Mouse (Mus musculus) embryonic facial prominence, embryonic 14.5 days (tissue): ENCODE measurements around the gene Phf21a. TPM values are rescaled to one million over a fixed set of nuclear protein-coding genes. Genes with fewer than 3 reads are reported as not detected.
"Not testable (repeated sequence)": the region's sequence is repeated elsewhere in the genome, so short reads cannot be mapped to it uniquely, and the experiment has no call there.

Experiments
- ATAC-seq: fragments of 200-750 bp; cut with Nextera tagmentation; 2 replicates; pipeline ENCODE4 v1.8.0; 2017; ENCODE audit warnings: low read depth, moderate number of reproducible peaks, moderate TSS enrichment
- DNase-seq: peaks from one replicate; pipeline ENCODE4 v3.0.0-alpha.2; 2015; ENCODE audit warnings: low spot score
- H3K27ac ChIP-seq: fragments of 300-500 bp; sonication (generic); replicated peaks from 2 replicates; pipeline ENCODE4 v1.5.1; 2014; ENCODE audit warnings: low read depth, mild to moderate bottlenecking, low read length, moderate library complexity
- H3K27me3 ChIP-seq: fragments of 300-500 bp; sonication (generic); replicated peaks from 2 replicates; pipeline ENCODE4 v1.6.1; 2014; ENCODE audit warnings: low read length; ENCODE audit not compliant: control insufficient read depth, insufficient read depth
- H3K36me3 ChIP-seq: fragments of 300-500 bp; sonication (generic); 2 replicates; pipeline ENCODE4 v1.6.1; 2014; ENCODE audit warnings: low read length, mixed read lengths; ENCODE audit not compliant: control insufficient read depth, insufficient read depth
- H3K4me1 ChIP-seq: fragments of 300-500 bp; sonication (generic); 2 replicates; pipeline ENCODE4 v1.6.1; 2014; ENCODE audit warnings: antibody characterized with exemption, low read length; ENCODE audit not compliant: control insufficient read depth, insufficient read depth
- H3K4me2 ChIP-seq: fragments of 300-500 bp; sonication (generic); 2 replicates; pipeline ENCODE4 v1.6.1; 2014; ENCODE audit warnings: low read depth, mild to moderate bottlenecking, low read length, moderate library complexity, mixed read lengths
- H3K4me3 ChIP-seq: fragments of 300-500 bp; sonication (generic); 2 replicates; pipeline ENCODE4 v1.5.1; 2014; ENCODE audit warnings: low read depth, mild to moderate bottlenecking, low read length
- H3K9ac ChIP-seq: fragments of 300-500 bp; sonication (generic); 2 replicates; pipeline ENCODE4 v1.6.1; 2014; ENCODE audit warnings: low read depth, mild to moderate bottlenecking, low read length, moderate library complexity, mixed read lengths
- H3K9me3 ChIP-seq: fragments of 300-500 bp; sonication (generic); 2 replicates; pipeline ENCODE4 v1.6.1; 2016; ENCODE audit warnings: low read length; ENCODE audit not compliant: control insufficient read depth
- WGBS: fragments of 180-500 bp; shearing (Covaris S2); extraction: QIAGEN DNeasy Blood & Tissue Kit; methylation state at CpG from one replicate; pipeline ENCODE4 v1.1.7; 2014; 5-methylcytosine and 5-hydroxymethylcytosine counted together
- polyA plus RNA-seq: library from polyadenylated mRNA; unstranded; fragments of >200 nt; fragmentation: Nextera tagmentation; extraction: Ambion mirVana; gene quantifications from 2 replicates; pipeline ENCODE4 v1.2.1, GENCODE M21; 2014

Phf21a gene
- polyA plus RNA-seq, 1 experiment from 2014 or later, result 24.8 TPM

GRCm38 (mm10) chr2:92089782-92090181, 3.1 kb upstream of the Phf21a start:
- H3K9me3 ChIP-seq, result no peaks in the 10 kb centered on the region
- DNase-seq (no peak), ATAC-seq (no peak)
- H3K36me3 ChIP-seq, result no peaks in the 10 kb centered on the region
- no peaks in the 10 kb centered on the region for H3K27me3 ChIP-seq
- no peak overlapping the region for H3K4me2 ChIP-seq
- no peak overlapping the region for H3K27ac ChIP-seq
- 79% methylated on average over 4 of the region's 4 CpGs for WGBS
- no peaks in the 10 kb centered on the region for H3K4me1 ChIP-seq
- no peak overlapping the region for H3K9ac ChIP-seq
- H3K4me3 ChIP-seq, result no peak overlapping the region

GRCm38 (mm10) chr2:92093503-92093902, 586 bp downstream of the Phf21a start:
- H3K27ac ChIP-seq, DNase-seq, H3K4me3 ChIP-seq, H3K9ac ChIP-seq, ATAC-seq, H3K9me3 ChIP-seq, H3K27me3 ChIP-seq, H3K4me1 ChIP-seq, H3K36me3 ChIP-seq, H3K4me2 ChIP-seq: not testable (repeated sequence)
- 78% methylated on average over 2 of the region's 2 CpGs for WGBS

- H3K9me3 ChIP-seq, result no peaks in the 10 kb centered on the region
- no peaks in the 10 kb centered on the region for H3K4me1 ChIP-seq
- no peaks in the 10 kb centered on the region for H3K36me3 ChIP-seq
- WGBS, result 58% methylated on average over 8 of the region's 8 CpGs
- H3K27ac ChIP-seq, result no peak overlapping the region
- H3K4me3 ChIP-seq, result no peak overlapping the region
- H3K4me2 ChIP-seq, result no peak overlapping the region
- no peak overlapping the region for H3K9ac ChIP-seq
- ATAC-seq, result no peak
- DNase-seq, result no peak
- H3K27me3 ChIP-seq, result no peaks in the 10 kb centered on the region
Measured at GRCm38 (mm10) chr2:92094078-92094477, 1.2 kb downstream of the Phf21a start.

GRCm38 (mm10) chr2:92100768-92101167, 7.9 kb downstream of the Phf21a start:
- Histone ChIP-seq H3K4me2 (no peak overlapping the region), H3K9me3 (peaks cover 11% of the 10 kb centered on the region; the same call in 1 of the 2 replicates), H3K4me1 (no peaks in the 10 kb centered on the region), H3K9ac (no peak overlapping the region), H3K36me3 (no peaks in the 10 kb centered on the region), H3K4me3 (no peak overlapping the region), H3K27me3 (no peaks in the 10 kb centered on the region), H3K27ac (no peak overlapping the region)
- WGBS, result 78% methylated on average over 6 of the region's 6 CpGs
- no peak for DNase-seq
- no peak for ATAC-seq

- Histone ChIP-seq H3K4me2 (no peak overlapping the region), H3K27me3 (no peaks in the 10 kb centered on the region), H3K4me1 (no peaks in the 10 kb centered on the region), H3K9me3 (no peaks in the 10 kb centered on the region), H3K27ac (no peak overlapping the region), H3K9ac (no peak overlapping the region), H3K36me3 (no peaks in the 10 kb centered on the region), H3K4me3 (no peak overlapping the region)
- DNase-seq (no peak), ATAC-seq (no peak)
- 79% methylated on average over 5 of the region's 5 CpGs for WGBS
Measured at GRCm38 (mm10) chr2:92124523-92124922, 31.6 kb downstream of the Phf21a start.

- DNase-seq (no peak), ATAC-seq (no peak)
- H3K27ac ChIP-seq, result no peak overlapping the region
- no peaks in the 10 kb centered on the region for H3K27me3 ChIP-seq
- H3K36me3 ChIP-seq, result no peaks in the 10 kb centered on the region
- WGBS, result 91% methylated on average over 8 of the region's 8 CpGs
- H3K4me1 ChIP-seq, result no peaks in the 10 kb centered on the region
- no peak overlapping the region for H3K4me2 ChIP-seq
- no peaks in the 10 kb centered on the region for H3K9me3 ChIP-seq
- H3K4me3 ChIP-seq, result no peak overlapping the region
- no peak overlapping the region for H3K9ac ChIP-seq
Measured at GRCm38 (mm10) chr2:92125330-92125729, 32.4 kb downstream of the Phf21a start.

- WGBS, result 89% methylated on average over 7 of the region's 7 CpGs
- no peaks in the 10 kb centered on the region for H3K9me3 ChIP-seq
- no peak overlapping the region for H3K27ac ChIP-seq
- H3K9ac ChIP-seq, result no peak overlapping the region
- H3K4me1 ChIP-seq, result no peaks in the 10 kb centered on the region
- H3K4me2 ChIP-seq, result no peak overlapping the region
- H3K4me3 ChIP-seq, result no peak overlapping the region
- no peaks in the 10 kb centered on the region for H3K36me3 ChIP-seq
- H3K27me3 ChIP-seq, result no peaks in the 10 kb centered on the region
- ATAC-seq, result no peak
- no peak for DNase-seq
Measured at GRCm38 (mm10) chr2:92130071-92130470, 37.2 kb downstream of the Phf21a start.

GRCm38 (mm10) chr2:92138736-92139135, 45.8 kb downstream of the Phf21a start:
- ATAC-seq, result no peak
- no peak overlapping the region for H3K4me3 ChIP-seq
- no peaks in the 10 kb centered on the region for H3K36me3 ChIP-seq
- no peak overlapping the region for H3K27ac ChIP-seq
- H3K9me3 ChIP-seq, result no peaks in the 10 kb centered on the region
- H3K27me3 ChIP-seq, result no peaks in the 10 kb centered on the region
- no peak overlapping the region for H3K9ac ChIP-seq
- peaks cover 12% of the 10 kb centered on the region for H3K4me1 ChIP-seq
- H3K4me2 ChIP-seq, result no peak overlapping the region
- no peak for DNase-seq

- Histone ChIP-seq H3K4me2 (no peak overlapping the region), H3K27me3 (no peaks in the 10 kb centered on the region), H3K4me3 (no peak overlapping the region), H3K4me1 (peaks cover 12% of the 10 kb centered on the region), H3K36me3 (no peaks in the 10 kb centered on the region), H3K27ac (no peak overlapping the region), H3K9ac (no peak overlapping the region), H3K9me3 (no peaks in the 10 kb centered on the region)
- ATAC-seq (no peak), DNase-seq (peak; percentile 16)
Measured at GRCm38 (mm10) chr2:92139365-92139764, 46.4 kb downstream of the Phf21a start.
